Mouse (Mus musculus): ENCODE measurements around the gene Gbp5.
"Not testable (repeated sequence)": the region's sequence is repeated elsewhere in the genome, so short reads cannot be mapped to it uniquely, and the experiment has no call there.

Gene Gbp5

DNA sequence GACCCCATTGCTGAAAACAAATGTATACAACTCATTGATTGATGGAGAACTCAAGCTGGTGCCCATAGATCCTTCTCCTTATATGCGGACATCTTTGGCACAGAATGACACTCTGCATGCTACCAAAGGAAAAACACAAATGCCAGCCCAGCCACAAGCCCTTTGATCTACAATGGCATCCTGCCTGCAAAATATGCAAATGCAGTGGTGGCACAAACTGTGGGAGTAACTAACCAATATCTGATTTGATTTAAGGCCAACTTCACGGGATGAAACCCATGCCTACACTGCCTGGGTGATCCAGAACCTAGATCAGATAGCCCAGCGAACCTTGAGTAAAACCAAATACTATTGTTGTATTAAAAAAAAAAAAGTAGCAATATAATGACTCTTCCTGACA lies 52.9 kb downstream of the Gbp5 start:
- peak; percentile 31 for DNase-seq

DNA sequence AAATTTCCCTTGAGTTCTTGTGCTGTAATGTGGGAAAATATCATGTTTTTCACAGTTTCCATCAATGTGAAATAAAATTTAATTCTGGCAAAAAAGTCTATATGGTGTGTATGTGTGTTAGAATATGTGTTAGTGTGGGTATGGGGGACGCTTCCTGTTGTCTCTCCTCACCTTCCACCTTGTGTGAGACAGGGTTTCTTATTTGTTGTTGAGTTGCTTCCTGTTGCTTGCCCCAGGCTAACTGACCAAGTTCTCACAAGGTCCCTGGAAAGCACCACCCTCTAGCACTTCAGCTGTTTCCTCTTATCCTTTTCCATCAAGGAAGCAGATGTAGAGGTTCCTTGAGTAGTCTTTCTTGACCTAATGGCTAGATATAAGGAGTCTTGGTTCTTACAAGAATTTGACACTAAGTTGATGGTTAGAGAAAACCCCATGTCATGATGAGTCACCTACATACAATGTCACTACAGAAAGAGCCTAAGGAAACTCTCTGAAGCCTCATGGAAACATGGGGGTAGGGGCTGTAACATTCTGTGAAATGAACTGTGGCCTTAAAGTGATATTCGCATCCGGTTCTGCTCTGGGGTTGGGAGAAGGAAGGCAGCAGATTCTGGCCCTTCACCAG lies 56.4 kb downstream of the Gbp5 start:
- no peak for DNase-seq

DNA sequence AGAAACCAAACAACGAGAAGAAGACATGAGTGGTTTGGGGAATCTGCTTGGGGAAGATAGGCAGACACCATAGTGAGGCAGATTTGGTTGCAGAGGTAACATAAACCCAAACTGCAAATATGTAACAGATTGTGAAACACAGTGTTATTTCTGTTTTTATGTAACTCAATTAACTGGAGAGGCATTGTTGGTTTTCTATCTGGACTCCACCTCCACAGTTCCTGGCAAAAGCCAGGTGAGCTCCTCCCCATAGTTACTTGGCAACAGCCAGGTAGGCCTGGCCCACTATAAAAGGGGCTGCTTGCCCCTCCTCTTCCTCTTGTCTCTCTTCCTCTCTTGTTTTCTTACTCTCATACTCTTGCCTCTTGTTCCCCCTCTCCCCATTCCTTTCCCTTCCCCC lies 60.8 kb downstream of the Gbp5 start:
- DNase-seq, result no peak

DNA sequence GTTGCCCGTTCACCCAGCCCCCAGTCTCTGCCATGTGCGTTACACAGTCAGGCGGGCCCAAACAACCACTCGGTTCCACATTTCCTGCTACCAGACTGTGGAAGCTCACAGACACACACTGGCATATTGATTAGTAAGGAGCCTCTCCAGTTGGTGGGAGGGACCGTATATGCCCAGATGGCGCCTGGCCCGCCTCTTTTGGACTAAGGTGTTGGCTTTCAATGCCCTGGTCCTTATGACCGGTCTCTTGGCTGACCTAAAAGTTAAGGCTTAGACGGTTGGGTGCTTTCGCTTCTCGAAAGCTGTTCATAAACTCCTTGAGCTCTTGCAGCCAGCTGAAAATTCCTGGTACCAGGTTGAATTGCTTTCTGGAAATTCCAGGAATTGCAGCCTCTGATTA lies 61.8 kb downstream of the Gbp5 start:
- no peak for DNase-seq

DNA sequence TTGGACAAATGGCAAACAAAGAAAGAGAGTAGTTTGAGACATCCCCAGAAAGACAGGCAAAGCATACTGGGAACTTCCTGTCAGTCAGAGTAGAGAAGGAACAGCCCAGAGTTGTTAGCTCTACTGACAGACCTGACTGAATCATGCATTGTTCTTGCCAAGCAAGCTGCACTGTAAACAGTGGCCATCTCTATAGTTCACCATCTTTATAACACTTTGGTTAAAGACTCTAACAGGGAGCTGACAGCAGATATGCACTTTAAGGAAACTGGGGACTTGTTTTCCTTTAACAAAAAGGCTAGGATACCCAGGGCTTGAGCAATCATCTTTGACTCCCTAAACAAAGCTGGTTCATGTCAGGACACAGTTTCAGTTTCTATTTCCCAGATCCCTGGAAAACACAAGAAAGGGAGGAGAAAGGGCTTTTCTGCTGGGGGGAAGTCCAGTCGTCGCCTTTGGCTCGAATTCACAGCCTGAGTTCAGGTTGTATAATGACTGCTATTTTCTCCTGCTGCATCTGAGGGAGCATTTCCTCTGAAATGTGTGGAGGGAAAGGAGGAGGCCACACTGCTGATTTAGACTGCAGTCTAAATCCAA lies 66.0 kb downstream of the Gbp5 start, which contains the start of gene Gbp3:
Gbp3 (plus strand) TSS at position 395 of the 597 bp plus-strand sequence.
- peak; percentile 72 for DNase-seq

DNA sequence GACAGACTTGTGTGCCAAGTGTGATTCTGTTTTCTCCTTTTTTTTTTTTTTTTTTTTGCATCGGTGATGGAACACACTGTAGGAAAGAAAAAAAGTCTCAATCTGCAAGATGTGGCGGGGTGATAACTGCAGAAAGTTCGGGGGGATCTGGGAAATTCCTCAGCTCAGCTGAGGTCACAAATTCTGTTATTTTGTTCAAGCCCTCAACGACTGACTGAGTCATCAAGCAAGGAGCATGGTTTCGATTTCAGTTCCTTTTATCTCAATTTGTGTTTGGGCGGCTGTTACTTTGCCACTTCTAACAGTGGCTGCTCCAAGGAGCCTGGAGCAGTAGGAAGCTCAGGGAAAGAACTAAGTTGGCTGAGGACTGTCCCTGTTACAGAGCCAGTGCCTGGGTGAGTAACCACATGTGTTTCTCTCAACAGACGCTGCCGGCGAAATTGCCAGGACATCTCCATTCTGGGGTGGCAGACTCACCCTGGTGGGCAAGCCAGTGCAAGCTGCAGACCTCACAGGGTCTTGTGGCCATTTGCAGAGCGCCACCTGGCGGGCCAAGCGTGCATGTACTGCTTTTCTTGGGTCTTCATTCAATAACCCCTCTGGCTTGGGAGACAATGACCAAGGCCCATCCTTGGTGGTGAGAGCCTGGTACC lies 66.6 kb downstream of the Gbp5 start:
- DNase-seq, result peak; percentile 95

DNA sequence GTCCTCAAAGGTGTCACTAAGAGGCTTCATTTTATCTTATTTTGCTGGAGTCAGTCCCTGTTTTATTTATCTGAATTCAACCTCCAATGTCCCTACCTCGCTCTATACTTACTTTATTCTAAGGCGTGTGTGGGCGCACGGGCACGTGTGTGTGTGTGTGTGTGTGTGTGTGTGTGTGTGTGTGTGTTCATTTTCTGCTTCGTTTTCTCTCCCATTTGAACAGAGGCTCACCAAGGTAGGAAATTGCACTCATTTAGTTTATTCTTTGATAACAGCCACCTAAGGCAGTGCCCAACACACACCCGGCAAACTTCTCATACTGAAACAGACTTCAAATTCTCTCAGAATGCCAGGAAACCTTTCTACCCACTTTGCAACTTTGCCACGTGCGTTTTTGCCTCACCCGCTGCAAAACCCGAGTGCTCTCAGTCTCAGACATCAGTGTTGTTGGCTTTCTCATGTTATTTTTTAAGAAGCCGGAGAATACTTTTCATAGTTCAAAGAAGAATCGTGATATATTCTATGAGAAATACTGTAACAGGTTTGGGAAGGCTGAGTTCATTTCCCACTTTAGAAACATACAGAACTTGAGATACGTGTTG lies 67.4 kb downstream of the Gbp5 start:
- DNase-seq, result no peak

DNA sequence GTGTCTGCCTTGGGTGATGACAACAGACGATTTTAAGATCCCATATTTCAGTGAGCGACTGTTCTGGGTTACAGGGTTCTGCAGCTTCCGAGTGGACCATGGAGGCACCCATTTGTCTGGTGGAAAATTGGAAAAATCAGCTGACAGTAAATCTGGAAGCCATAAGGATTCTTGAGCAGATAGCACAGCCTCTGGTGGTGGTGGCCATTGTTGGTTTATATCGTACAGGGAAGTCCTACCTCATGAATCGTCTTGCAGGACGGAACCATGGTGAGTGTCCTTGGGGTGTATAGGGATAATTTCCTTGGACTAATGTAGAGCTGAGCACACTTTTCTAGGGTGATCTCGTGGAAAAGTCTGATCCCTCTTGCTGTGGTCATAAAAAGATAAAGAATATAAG lies 67.9 kb downstream of the Gbp5 start:
- DNase-seq, result peak; percentile 16

DNA sequence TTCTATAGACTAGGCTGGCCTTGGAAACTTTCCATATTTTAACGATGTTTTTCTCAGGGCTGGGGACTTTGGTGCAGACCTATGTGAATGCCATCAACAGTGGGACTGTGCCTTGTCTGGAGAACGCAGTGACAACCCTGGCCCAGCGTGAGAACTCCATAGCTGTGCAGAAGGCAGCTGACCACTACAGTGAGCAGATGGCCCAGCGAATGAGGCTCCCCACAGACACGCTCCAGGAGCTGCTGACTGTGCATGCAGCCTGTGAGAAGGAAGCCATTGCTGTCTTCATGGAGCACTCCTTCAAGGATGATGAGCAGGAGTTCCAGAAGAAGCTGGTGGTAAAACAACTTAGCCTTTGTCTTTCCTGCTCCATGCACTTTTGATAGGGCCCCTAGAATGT lies 73.7 kb downstream of the Gbp5 start:
- not testable (repeated sequence) for DNase-seq

DNA sequence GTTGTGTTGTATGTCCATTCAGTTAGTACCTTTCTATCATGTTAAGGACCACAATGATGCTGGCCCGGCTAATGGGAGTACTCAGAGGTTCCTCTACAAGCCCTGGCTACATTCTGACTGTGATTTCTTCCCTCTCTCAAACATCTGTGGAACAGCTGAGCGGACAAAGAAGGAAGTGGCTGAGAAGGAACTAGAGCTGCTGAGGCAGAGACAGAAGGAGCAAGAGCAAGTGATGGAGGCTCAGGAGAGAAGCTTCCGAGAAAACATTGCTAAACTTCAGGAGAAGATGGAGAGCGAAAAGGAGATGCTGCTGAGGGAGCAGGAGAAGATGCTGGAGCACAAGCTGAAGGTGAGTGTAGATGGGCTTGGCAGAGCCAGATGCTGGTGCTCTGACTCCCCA lies 77.0 kb downstream of the Gbp5 start:
- DNase-seq, result no peak

Data from lung, postnatal 36 days (tissue).